Mouse (Mus musculus) testis, adult 2 months (tissue): Measurements from ENCODE around the gene Cdk2ap2. TPM values are rescaled to one million over a fixed set of nuclear protein-coding genes. Genes with fewer than 3 reads are reported as not detected.

ENCODE experiments used
- H3K27ac ChIP-seq: fragments of 200-500 bp; 2 replicates; pipeline ENCODE4 v1.5.1; 2012; ENCODE audit warnings: low read depth, low read length; ENCODE audit not compliant: control insufficient read depth, insufficient read depth
- H3K27me3 ChIP-seq: fragments of 200-500 bp; 2 replicates; pipeline ENCODE4 v1.6.1; 2012; ENCODE audit warnings: mild to moderate bottlenecking, low read length, moderate library complexity; ENCODE audit not compliant: control insufficient read depth, insufficient read depth
- H3K36me3 ChIP-seq: fragments of 200-500 bp; 2 replicates; pipeline ENCODE4 v1.6.1; 2012; ENCODE audit warnings: mild to moderate bottlenecking, low read length; ENCODE audit not compliant: control insufficient read depth, insufficient read depth
- H3K4me1 ChIP-seq: fragments of 200-500 bp; 2 replicates; pipeline ENCODE4 v1.6.1; 2012; ENCODE audit warnings: low read length; ENCODE audit not compliant: control insufficient read depth, insufficient read depth
- H3K4me3 ChIP-seq: fragments of 200-500 bp; 2 replicates; pipeline ENCODE4 v1.5.1; 2012; ENCODE audit warnings: low read depth, mild to moderate bottlenecking, low read length, moderate library complexity, mixed read lengths; ENCODE audit not compliant: control insufficient read depth
- CTCF ChIP-seq: fragments of 200-500 bp; IDR thresholded peaks from 2 replicates; pipeline ENCODE4 v1.5.1; 2012; ENCODE audit warnings: low read depth, mild to moderate bottlenecking, inconsistent platforms, low read length, moderate library complexity; ENCODE audit not compliant: control insufficient read depth, insufficient read depth, insufficient replicate concordance
- POLR2A ChIP-seq: fragments of 200-500 bp; IDR thresholded peaks from 2 replicates; pipeline ENCODE4 v1.6.1; 2012; ENCODE audit warnings: low read depth, mild to moderate bottlenecking, inconsistent platforms, low read length, moderate library complexity; ENCODE audit not compliant: control insufficient read depth
- polyA plus RNA-seq: library from polyadenylated mRNA; depleted of rRNA; stranded (reverse); fragments of >200 nt; gene quantifications from 2 replicates; pipeline ENCODE4 v1.2.3, GENCODE M21; 2012

Gene Cdk2ap2
- polyA plus RNA-seq, 1 experiment, result 31.5 TPM

- Histone ChIP-seq H3K4me3 (no peak overlapping the region), H3K27me3 (no peaks in the 10 kb centered on the region), H3K27ac (no peak overlapping the region), H3K36me3 (no peaks in the 10 kb centered on the region), H3K4me1 (peaks cover 2% of the 10 kb centered on the region; the same call in 1 of the 2 replicates)
- TF ChIP-seq CTCF, result no peak
- TF ChIP-seq POLR2A, result no peak
These were observed 26.2 kb upstream of the Cdk2ap2 start for GRCm38 (mm10) chr19:4070756-4071155.

GRCm38 (mm10) chr19:4071406-4071805 is 25.6 kb upstream of the Cdk2ap2 start:
- H3K27me3 ChIP-seq, result no peaks in the 10 kb centered on the region
- peaks cover 2% of the 10 kb centered on the region; the same call in 1 of the 2 replicates for H3K4me1 ChIP-seq
- no peak overlapping the region for H3K27ac ChIP-seq
- TF ChIP-seq POLR2A (no peak), CTCF (no peak)
- no peaks in the 10 kb centered on the region for H3K36me3 ChIP-seq
- H3K4me3 ChIP-seq, result no peak overlapping the region

- Histone ChIP-seq H3K4me3 (no peak overlapping the region), H3K36me3 (no peaks in the 10 kb centered on the region), H3K27me3 (no peaks in the 10 kb centered on the region), H3K4me1 (peaks cover 2% of the 10 kb centered on the region; the same call in 1 of the 2 replicates), H3K27ac (no peak overlapping the region)
- no peak for TF ChIP-seq POLR2A
- TF ChIP-seq CTCF, result no peak
These were observed 24.1 kb upstream of the Cdk2ap2 start for GRCm38 (mm10) chr19:4072706-4073424.

- TF ChIP-seq CTCF, result no peak
- no peak for TF ChIP-seq POLR2A
- Histone ChIP-seq H3K27me3 (no peaks in the 10 kb centered on the region), H3K27ac (no peak overlapping the region), H3K36me3 (no peaks in the 10 kb centered on the region), H3K4me3 (no peak overlapping the region), H3K4me1 (peaks cover 2% of the 10 kb centered on the region; the same call in 1 of the 2 replicates)
These were observed 21.5 kb upstream of the Cdk2ap2 start for GRCm38 (mm10) chr19:4075531-4075930.

GRCm38 (mm10) chr19:4079594-4079993 is 17.4 kb upstream of the Cdk2ap2 start:
- H3K27ac ChIP-seq, result no peak overlapping the region
- H3K27me3 ChIP-seq, result no peaks in the 10 kb centered on the region
- no peaks in the 10 kb centered on the region for H3K4me1 ChIP-seq
- H3K4me3 ChIP-seq, result no peak overlapping the region
- TF ChIP-seq POLR2A, result no peak
- no peak for TF ChIP-seq CTCF
- H3K36me3 ChIP-seq, result no peaks in the 10 kb centered on the region

GRCm38 (mm10) chr19:4080511-4081009 is 16.4 kb upstream of the Cdk2ap2 start:
- TF ChIP-seq POLR2A (no peak), CTCF (no peak)
- Histone ChIP-seq H3K36me3 (no peaks in the 10 kb centered on the region), H3K27ac (no peak overlapping the region), H3K4me1 (no peaks in the 10 kb centered on the region), H3K27me3 (no peaks in the 10 kb centered on the region), H3K4me3 (no peak overlapping the region)

GRCm38 (mm10) chr19:4081394-4081793 is 15.6 kb upstream of the Cdk2ap2 start, which contains the start of gene Cabp2:
Cabp2 (plus strand) TSS chr19:4081578.
- no peaks in the 10 kb centered on the region for H3K4me1 ChIP-seq
- TF ChIP-seq POLR2A (no peak), CTCF (no peak)
- no peak within 1 kb of the TSS for H3K4me3 ChIP-seq
- no peaks in the 10 kb centered on the region for H3K36me3 ChIP-seq
- no peaks in the 10 kb centered on the region for H3K27me3 ChIP-seq
- H3K27ac ChIP-seq, result no peak within 1 kb of the TSS
